Mouse (Mus musculus) megakaryocyte-erythroid progenitor cell, adult 5-6 weeks (primary cell): ENCODE results near the gene Ptprd. TPM values are rescaled to one million over a fixed set of nuclear protein-coding genes. Genes with fewer than 3 reads are reported as not detected.

Source experiments
- ATAC-seq: replicated peaks from 2 replicates; pipeline ENCODE4 v1.8.0; 2016; ENCODE audit warnings: mild to moderate bottlenecking, inconsistent platforms; ENCODE audit not compliant: severe bottlenecking, poor library complexity, low FRiP score, low TSS enrichment
- total RNA-seq, 2 experiments: library from RNA; stranded (forward) in 1 of 2; stranded (reverse) in 1 of 2; fragments of 200-1000, 215-1000 nt in 1 of 2; fragments of >200 nt in 1 of 2; fragmentation: Nextera tagmentation in 1 of 2; gene quantifications; 2 replicates each; pipeline ENCODE4 v1.2.3; 2014 to 2017

The Ptprd gene
- total RNA-seq, 2 experiments from 2014 or later, result not detected

DNA sequence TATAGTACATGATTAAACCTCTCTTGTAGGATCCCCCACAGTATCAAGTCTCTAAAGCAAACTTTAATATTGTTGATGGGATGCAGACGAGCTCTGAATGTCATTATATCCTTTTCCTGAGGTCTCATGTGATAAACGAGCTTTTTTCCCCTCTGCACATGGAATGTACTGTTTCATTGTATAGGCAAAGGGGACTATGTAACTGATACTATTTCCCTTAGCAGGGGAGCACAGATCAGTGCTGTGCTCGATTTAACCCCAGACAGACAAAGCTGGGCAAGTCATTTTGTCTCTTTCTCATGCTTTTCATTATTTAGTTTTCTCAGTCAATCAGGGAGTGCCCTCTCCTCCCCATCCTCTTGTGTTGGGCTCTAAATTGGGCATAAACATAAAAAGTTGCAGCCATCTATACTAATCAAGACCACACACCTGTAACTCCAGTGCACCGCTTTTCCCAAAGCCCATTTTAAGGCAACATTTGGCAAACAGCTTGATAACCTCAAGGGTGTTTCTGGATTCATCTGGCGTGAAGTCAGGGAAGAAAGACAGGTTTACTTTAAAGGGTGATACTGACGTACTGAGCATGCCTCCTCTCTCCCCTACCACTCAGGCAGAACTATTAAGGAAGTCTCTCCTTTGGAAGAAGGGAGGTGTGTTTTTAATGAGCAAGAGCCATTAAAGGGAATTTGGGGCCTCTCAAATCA lies 1709.0 kb downstream of the Ptprd start:
- ATAC-seq, result no peak

DNA sequence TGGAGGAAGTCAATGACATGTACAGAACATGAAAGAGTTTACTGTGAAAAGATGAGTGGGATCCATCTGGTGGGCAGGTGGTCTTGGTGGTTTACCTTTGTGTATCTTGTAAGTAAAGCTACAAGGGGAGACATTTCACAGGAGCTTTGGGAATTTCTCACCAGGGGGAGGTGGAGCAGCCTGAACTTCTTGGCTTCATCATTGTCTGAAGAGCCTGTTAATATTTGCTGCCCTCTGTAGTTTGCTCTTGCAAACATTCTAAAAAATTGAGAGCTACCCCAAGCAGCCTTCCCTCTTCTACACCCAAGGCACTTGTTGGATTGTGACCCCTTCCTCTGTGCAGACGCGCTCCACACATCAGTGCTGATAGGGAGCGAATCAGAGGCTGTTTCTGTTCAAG lies 1725.9 kb downstream of the Ptprd start:
- ATAC-seq, result no peak

DNA sequence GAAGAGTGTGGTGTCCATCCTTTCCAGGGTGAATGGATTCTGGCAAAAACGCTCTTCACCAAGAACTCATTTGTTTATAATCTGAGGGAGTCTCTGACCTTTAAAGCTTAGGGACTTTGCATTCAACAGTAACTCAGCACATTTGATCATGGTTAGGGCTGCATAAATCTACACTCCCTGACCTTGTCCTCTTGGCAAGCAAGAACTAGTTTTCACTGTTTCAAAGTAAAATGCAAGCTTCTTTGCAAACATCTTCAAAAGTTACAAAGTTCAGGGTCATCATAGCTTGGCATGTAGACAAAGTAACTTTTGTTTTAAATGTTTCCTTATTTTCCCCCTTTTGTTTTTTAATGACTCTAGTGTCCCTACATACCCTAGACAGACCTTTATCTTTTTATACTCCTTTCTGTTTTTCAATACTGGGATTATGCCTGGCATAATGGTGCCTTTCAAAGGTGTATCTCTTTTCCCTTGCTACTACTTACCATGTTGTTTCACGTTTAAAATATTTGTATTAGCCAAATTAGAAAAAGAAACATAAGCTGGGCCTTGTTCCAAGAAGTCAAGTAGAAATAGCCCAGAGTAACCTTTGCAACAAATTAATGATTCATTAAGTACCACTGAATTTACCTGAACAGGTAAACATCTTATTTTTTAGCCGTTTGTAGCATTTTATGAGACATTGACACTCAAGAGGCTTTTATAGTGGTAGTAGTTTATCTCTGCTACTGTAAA lies 1743.2 kb downstream of the Ptprd start:
- no peak for ATAC-seq

DNA sequence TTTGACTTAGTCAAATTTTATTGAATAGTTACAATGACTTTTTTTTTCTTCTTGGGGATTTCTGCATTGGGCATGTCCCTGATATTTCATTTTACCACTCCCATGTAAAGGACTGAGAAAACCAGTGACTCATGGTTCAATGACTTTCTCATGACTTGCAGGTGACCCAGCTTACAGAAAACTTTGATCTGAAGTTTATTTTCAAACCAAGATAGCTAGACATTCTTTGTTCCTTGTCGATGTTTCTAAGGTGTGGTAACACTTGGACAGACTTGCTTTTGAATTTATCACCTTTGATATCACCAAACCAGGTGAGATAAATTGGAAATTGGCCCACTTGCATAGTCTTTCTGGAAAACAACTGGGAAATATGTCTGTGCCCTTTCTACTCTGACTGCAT lies 1747.1 kb downstream of the Ptprd start:
- ATAC-seq, result no peak

DNA sequence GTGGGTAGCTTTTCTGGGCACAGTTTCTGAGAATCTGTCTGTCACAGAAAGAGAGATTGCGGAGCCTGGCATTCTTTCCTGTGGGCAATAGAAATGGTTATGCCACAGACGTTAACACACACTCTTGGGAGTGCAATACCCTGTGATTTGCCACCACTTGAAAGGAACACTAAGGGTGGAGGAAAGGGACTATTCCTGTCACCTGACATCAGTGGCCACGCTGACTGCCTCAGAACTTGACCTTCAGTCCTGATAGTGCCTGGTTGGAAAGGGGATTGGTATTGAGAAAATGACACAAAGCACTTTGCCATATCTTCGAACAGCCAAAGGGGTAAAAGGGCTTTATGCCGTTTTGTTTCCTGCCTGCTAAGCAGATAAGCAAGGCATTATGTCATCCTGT lies 1750.4 kb downstream of the Ptprd start:
- ATAC-seq, result no peak

DNA sequence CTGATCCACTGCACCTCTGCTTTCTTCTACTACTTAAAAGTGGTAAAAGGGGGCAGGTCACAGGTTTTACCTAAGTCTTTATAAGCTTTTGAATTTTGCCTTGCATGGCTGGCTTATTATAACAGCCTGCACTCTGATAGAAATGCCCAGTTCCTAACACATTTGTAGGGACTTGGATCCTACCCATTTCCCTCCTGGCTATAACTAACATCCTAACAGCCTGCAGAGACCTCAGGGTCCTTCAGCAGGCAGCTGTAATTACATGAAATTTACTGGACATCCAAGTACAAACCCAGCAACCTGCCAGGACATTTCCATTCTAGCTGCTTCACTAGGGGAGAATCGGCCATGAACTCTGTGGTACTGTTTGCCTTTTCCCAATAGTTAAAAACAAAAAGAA lies 1751.2 kb downstream of the Ptprd start:
- ATAC-seq, result no peak

DNA sequence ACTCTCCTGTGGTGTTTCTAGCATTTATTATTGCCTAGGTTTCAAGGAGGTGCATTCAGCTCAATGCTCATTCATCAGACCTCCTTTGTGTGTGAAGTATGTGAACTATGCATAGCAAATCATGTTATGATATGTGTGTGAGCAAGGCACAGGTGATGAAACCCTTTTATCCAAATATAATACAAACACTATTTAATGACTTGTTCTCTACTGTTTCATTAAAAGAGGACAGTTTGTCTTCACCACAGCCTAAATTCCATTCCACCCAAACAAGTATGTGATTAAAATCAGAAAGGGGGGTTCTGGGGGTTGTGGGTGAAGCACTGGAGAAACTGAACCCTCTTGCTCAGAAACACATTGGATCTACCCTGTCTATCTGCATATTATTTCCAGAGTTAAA lies 1752.1 kb downstream of the Ptprd start:
- no peak for ATAC-seq

DNA sequence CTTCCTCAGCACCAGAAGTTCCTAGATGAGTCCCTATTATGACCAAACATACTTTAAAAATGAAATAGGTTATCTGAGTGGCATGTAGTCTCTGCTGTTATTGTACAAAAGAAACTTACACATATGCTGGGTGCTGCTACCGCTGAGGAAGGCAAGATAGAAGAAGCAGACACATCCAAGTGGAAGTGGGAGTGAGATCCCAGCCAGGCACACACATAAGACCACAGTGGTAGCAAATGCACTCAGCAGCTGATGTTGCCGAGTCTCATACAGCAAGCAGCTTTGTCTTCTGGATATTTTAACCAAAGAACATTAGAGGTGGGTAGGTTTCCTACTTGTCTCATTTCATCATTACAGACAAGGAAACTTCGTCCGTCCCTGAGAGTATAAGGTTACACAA lies 1759.5 kb downstream of the Ptprd start:
- ATAC-seq, result no peak

DNA sequence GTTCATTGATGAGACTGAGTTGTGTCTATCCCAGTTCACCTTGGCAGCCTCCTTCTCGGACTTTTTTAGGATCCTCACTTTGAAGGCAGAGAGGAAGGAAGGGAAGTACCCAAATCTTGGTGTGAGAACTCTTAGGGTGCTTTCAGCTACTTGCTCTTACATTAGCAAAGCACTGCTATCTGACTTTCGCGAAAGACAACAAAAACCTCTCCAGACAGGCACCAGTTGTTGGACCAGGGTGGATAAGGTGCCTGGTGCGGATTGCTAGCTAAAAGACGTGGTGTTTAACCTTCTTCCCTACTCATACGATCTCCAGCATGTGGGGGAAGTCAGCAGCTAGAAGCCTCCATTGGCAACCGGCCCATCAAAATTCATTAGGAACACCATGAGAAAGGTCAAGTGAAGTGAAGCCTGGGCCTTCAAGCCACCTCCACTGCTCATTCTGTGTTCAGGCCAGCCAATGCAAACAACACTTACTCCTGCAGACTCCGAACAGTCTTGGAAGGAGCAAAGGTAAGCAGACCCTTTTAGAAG lies 1760.7 kb downstream of the Ptprd start:
- ATAC-seq, result no peak

DNA sequence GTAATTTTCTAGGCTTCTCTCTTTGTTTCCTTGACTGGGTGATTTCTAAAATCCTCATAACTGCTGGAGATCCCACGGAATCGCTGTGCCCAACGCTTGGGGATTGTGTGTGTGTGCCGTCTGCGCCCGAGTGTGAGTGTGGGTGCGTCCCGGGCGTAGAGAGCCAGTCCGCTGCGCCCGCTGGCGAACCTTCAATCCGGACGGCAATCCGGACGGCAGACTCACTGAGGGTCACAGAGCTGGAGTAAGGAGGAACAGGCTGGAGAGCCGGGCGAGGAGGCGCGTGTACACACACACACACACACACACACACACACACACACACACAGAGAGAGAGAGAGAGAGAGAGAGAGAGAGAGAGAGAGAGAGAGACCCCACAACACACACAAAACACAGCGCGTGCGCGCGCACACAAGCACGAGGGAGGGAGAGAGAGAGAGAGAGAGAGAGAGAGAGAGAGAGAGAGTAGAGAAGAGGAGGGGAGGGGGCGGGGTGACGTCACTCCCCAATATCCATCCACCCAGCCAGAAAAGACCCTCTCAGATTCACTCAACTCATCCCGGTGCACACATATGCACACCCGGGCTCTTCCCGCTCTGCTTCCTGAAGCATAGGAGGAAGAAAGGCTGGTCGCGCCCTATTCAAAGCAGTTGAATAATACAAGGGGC lies 1761.3 kb downstream of the Ptprd start:
- ATAC-seq, result no peak

DNA sequence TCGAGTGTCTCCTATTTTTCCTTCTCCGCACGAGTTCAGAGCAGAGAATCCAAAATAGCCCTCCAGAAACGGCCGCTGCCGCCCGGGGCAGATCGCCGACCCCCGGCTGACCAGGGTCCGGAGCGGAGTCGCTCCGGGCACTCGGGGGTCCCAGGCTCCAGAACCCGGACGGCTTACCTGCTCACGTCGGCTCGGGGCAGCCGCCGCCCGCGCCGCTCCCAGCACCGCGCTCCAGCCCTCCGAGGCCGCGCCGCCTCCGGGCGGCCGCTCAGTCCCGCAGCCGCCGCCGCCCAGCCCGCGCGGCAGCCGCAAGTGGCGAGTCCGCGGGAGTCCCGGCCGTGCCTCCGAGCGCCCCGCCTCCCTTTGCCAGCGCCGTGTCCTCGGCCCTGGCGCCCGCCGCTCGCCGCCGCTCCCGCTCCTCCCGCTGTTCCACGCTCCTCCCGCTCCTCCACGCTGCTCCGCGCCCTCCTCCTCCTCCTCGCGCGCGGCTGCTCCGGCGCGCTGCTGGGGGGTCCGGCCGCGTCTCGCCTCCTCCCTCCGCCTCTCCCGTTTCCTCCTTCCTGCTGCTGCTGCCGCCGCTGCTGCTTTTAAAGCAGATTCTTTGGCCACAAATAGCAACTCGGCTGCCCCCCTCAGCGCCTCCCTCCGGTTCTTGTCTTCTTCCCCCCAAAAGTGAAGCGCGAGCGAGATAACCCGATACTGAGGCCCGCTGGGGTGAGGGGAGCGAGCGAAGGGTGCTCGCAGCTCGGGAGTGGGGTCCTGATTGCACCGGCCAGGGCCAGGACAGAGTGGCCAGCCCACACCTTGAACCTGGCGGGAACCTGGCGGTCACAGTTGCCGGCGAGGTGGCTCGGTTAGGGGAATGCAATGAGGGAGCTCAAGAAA lies 1762.1 kb downstream of the Ptprd start:
- no peak for ATAC-seq

DNA sequence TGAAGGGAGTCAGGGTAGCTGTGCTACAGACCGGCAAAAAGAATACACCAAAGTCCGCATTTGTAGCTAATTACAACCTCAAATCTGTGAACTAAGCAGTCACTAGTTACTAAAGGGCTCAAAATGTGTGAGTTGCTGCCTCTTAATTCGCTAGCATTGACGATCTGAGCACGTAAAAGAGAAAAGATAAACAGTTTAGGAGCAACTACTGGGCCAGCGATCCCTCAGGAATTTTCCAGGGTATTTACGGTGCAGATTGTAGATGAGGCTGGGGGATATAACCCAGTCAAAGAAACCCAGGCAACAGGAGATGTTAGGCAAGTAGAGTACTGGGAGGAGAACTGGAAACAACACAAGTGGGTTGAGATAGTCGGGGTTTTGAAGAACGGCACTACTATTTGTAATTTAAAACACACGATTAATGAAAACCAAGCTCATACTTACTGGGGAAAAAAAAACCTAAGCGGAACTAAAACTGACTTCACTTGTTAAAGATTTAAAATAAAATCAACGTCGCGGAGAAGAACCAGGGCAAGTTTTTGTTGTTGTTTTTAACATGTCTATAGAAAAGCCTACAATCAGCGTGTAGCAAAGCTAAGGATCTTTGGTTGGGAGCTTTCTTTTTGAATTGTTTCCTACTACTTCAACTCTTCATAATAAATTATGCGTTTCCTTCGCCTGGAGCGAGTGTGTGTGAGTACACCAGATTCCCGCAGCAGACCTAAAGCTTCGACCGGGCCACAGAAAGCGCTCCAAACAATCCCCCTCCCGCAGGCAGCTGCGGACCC lies 1762.9 kb downstream of the Ptprd start:
- ATAC-seq, result no peak

DNA sequence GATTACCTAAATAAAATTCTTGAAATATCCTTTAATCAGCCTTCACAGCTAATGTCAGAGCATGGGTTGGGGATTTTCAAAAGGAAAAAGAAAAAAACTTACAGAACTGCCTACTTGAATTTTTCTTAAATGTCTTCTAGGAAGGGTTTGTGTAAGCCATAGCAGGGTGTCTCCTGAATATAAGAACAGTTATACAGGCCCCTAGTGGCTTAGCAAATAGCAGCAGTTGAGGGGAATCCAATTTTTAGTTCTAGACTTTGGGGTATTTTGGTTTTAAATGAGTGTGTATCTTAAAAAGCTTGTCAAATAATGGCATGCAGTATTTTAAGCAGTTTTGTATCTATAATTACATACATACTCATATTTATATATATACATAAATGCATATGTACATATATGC lies 1764.4 kb downstream of the Ptprd start:
- no peak for ATAC-seq

DNA sequence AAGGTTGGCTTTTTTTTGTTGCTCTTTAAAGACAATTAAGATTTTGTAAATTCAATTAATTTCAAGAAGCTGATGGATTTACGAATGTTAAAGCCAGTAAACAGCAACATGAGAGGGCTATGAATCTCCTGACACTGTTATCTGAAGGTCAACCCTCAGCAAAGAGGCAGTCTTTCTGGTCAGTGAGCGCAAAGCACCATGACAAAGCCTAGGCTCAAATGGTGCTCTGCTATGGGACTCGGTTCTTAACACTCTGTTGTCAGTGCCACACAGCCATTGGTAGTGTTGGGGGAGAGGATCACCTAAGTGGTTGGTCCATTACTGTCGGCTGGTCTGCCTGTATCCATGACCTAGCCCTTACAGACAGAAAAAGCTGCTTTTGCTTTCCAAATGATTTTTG lies 1767.0 kb downstream of the Ptprd start:
- ATAC-seq, result no peak

DNA sequence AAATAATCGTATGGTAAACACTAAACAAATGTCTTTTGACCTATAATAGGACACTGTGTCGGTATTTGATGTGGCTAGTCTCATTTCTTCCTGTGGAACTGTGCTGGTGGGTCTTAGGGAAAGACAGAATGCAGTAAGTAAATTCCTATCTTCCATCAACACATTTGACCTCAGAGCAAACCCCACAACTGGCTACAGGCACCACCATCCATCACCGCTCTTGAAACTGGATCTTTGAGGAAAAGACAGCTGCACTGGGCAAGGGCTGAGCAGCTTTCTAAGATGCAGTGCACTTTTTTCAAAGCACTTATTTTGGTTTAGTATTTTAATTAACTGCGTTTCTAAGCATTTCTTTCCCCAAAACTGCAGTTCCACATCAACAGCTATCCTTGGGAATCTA lies 1768.2 kb downstream of the Ptprd start:
- ATAC-seq, result no peak

DNA sequence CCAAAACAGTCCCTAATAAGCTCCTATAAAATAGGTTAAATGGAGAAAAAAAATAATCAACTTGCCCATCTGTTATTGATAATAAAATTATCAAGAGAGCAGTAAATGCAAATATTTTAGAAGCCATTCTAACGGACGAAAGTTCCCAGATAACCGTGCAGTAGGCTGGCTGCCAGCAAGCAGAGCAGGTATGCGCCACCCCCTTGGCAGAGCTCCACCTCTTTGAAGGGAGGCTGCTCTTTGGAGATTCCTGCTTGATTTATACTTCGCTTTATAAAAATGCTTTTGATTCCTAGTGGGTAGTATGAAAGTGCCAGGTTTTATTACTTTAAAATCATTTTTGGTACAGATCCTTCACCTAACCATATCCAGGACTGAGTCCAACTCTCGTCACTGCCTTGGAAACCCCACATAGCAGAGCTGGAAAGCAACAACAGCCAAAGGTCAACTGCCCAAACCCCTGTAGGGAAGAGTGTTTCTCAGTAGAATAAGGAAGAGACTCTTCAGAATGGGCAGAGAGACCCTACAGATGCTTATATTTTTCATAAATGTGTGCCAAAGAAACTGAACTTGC lies 1770.9 kb downstream of the Ptprd start:
- no peak for ATAC-seq

DNA sequence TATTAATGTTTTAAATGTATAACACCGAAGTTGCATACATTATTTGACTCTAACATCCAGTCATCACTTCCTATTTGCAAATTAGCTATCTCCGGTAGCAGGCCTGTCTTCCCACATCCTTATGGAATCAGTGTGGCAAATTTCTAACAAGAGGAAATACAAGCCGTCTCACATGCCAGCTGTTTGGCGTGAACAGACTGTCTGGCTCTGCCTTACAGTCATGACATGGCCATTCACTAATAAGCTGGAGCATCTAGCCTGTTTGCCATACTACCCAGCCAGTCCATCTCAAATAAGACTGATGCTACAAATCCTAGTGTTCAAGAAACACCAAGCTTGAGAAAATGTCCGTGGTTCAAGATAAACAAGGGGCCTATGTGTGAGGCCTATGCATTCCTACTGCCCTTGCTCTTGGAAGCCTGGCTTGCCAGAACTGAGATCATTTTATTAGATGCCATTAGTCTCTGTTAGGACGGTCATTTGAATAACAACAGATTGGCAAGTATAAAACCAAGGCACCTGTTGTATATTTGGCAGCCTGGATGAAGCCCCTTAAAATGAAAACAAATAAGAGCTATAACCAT lies 1773.2 kb downstream of the Ptprd start:
- no peak for ATAC-seq

DNA sequence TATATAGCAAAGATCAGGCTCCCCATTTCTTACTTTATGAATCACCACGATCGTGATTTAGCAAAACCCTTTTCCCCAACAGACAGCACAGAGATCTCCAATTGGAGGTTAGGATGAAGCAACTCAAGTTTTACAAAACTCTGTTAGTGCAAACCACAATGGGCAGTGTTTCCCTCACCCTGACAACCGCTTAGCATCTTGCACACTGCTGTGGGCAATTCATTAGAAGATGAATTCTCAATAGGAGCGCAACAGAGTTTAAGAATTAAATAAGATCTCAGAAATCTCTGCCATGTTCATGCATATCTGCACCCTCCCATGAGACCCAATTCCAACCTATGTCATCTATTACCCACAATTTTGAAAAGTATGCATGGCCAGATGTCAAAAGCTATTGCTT lies 1773.7 kb downstream of the Ptprd start:
- ATAC-seq, result no peak
